Mouse (Mus musculus): ENCODE data around the gene Fabp7.

Gene Fabp7

DNA sequence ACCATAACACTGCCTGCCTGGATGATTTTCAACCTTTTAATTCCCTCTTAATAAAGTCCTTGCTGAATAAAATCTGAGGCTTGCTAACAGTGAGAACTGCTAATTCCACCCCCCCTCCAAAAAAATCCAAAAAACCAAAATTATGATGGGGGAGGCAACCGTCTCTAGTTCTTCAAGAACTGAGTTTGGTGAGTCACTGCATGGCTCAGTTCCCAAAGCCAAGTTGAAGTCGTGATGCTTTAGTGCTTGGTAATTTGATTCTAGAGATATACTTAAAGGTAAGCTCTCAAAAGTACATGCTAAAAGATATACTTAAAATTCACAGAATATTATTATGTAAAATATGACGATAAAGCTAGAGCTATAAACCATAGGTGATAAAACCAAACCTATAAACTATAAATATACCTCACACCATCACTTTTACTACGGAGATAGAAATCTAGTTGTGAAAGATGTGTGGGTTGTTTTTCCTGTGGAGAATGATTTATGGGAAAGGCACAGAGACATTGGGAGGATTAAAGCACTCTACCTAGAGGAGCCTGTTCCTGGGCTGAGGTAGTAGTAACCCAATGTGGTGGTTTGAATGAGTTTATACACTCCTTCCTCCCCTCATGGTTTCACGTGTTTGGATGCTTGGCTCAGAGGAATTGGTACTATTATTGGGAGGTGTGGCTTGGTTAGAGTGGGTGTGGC, 27.6 kb downstream of the Fabp7 start:
- DNase-seq: no peak

- no peak for DNase-seq
Measured at GRCm38 (mm10) chr10:57814295-57814694, 29.6 kb downstream of the Fabp7 start.

DNA sequence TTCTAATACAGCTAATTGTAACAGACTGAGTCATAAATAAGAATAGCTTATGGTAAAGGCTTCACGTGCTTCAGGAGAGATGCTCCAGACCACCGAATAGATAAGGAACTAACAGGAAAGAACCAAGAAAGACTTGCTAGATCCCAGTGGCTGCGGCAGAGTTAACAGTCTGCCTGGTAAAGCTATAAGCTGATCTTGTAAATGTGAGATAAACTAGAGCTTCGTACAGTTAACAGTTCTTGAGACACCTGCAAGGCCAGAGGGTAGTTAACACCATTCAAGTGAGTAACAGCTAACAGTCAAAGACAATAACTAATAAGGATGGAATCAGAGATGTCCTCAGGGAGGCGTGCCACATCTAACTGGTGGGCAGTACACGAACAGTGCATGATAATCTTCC, 31.2 kb downstream of the Fabp7 start:
- no peak for DNase-seq

DNA sequence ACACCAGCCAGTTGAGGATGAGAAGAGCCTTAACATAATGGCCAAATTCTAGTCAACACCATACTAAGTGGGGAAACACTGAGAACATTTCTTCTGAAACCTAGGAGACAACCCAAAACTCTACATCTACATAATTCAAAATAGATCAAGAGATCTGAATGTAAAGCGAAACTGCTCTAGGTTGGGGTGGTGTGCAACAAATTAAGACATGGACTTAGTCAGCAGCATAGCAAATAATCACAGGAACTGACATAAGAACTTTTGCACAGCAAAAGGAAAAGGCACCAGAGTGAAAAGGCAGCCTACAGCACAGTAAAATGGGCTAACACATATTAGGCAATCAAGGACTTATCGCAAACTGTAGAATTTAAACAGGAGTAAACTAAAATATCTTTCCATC, 34.5 kb downstream of the Fabp7 start:
- DNase-seq: no peak

- no peak for DNase-seq
Measured at GRCm38 (mm10) chr10:57822473-57822872, 37.8 kb downstream of the Fabp7 start.

GRCm38 (mm10) chr10:57828649-57829048, 44.0 kb downstream of the Fabp7 start:
- DNase-seq: no peak

GRCm38 (mm10) chr10:57829621-57830020, 44.9 kb downstream of the Fabp7 start:
- DNase-seq: no peak

- DNase-seq: no peak
Measured at GRCm38 (mm10) chr10:57835094-57835493, 50.4 kb downstream of the Fabp7 start.

DNA sequence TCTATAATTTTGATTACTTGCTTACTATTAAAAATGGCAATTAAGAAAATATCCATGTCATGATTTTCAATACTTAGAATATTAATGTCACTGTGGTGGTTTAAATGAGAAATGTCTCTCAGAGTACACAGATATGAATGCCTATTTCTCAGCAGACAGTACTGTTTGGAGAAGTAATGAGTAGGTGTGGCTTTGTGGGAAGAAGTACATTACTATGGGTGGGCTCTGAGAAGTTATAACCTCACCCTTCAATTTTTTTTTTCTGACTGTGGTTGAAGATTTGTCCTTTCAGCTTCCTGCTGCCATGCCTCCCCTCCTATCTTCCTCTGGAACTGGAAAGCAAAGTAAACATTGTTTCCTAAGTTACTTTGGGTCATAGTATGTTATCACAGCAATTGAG, 51.3 kb downstream of the Fabp7 start:
- DNase-seq: no peak

Data from lung, postnatal 10 days (tissue).